Mouse (Mus musculus) testis, postnatal 10 days (tissue): ENCODE measurements around the gene Fam43a.

Experiments used
- DNase-seq: peaks from one replicate; pipeline ENCODE4 v3.0.0; 2021; ENCODE audit warnings: low spot score

Fam43a gene

GRCm38 (mm10) chr16:30595835-30596557, 3.5 kb upstream of the Fam43a start:
- DNase-seq, result no peak

DNA sequence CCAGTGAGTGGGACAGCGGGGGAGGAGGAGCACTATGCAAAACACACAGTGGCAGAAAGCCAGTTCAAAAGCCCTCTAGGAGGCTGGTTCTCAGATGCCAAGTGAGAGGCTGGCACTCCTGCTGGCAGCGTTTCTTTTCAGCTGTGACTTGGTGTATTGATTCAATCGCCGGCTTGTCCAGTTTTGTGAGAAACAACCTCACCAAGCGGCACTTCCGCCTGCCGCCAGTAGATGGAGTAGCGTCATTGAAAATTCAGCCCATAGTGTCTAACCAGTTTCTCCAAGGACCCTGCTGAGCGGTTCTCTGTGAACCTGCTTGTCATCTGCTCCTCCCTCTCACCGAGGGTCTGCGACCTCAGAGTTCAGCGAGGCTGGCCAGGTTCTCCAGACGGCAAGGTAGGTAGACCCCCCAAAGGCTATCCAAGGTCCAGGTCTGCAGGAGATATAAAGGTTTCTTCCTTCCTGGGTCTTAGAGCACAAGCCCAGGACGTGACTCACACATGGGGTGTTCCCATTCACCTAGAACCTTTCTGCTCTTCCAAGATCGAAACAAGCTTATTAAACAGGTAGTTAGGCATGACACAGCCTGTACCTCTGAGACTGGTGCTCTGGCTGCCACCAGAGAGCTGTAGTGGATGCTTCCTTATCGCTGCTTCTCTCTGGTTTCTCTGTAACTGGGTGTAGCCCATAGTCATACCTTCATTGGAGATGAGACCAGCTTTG, 2.4 kb upstream of the Fam43a start:
- peak; percentile 92 for DNase-seq

DNA sequence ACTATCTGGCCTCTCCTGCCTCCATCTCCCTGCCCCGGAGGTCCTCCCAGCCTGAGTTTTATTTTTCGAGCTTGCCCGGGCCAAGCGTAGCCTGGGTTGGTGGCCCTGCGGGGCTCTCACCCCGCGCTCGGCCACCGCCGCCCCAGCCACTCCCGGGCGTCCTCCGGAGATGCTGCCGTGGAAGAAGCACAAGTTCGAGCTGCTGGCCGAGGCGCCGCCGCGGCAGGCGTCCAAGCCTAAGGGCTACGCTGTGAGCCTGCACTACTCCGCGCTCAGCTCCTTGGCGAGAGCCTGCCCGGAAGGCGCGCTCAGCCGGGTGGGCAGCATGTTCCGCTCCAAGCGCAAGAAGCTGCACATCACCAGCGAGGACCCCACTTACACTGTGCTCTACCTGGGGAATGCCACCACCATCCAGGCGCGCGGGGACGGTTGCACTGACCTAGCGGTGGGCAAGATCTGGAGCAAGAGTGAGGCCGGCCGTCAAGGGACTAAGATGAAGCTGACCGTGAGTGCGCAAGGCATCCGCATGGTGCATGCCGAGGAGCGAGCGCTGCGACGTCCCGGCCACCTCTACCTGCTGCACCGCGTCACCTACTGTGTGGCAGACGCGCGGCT, 1.0 kb downstream of the Fam43a start:
- peak; percentile 69 for DNase-seq

DNA sequence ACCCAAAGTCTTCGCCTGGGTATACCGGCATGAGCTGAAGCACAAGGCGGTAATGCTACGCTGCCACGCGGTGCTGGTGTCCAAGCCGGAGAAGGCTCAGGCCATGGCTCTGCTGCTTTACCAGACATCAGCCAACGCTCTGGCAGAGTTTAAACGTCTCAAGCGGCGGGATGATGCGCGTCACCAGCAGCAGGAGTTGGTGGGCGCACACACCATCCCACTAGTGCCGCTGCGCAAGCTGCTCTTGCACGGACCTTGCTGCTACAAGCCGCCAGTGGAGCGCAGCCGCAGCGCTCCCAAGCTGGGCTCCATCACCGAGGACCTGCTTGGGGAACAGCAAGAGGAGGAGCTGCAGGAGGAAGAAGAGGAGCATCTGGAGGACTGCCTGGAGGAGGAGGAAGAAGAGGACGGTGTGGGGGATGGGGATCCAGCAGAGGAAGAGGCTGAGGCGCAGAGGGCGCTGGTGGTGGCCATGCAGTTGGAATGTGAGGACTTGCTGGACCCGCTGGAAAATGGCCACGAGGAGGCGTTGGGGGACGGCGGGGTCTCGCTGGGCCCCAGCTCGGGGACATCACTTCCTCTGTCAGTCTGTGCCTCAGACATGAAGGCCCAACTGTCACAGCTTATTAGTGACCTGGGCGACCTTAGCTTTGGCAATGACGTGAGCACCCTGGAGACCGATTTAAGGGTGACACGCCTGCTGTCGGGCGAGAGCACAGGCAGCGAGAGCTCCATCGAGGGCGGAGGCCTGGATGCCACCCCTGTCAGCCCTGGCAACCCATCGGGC, 1.7 kb downstream of the Fam43a start:
- DNase-seq, result peak; percentile 68

GRCm38 (mm10) chr16:30601946-30602345, 2.4 kb downstream of the Fam43a start:
- no peak for DNase-seq

DNA sequence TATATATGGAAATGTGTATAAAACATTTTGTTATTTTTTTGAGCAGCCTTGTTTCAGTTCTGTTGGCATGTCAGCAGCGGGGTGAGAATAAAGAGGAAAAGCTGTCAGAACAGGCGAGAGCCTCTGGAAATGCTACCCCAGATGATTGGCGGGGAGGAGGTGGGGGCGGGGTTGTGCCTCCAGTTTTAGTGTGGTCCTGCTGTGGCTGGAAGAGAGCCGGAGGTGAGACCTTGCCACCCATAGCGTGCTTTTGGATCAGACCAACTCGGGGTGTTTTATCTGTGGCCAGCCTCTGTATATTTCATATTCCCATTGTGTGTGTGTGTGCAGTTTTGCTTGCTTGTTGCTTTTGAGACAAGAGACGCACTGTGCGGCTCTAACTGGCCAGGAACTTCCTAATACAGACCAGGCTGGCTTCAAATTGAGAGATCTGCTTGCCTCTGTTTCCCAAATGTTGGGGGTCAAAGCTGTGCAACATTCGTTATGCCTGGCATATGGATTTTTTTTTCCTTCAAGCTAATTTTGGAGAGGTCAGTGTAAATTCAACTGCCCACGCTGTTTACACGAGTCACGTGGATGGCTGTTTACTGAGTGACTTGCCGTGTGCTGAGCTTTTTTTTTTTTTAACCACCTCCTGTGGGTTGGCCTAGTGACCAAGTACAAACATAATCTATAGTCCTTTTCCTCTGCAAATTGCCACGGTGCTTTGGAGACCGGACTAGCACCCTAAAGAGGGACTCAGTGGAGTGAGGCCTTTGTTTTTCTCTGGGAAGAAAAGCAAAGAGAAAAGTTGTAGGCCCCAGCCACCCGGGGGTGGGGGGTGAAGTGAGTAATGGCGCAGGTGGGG, 3.4 kb downstream of the Fam43a start:
- no peak for DNase-seq

DNA sequence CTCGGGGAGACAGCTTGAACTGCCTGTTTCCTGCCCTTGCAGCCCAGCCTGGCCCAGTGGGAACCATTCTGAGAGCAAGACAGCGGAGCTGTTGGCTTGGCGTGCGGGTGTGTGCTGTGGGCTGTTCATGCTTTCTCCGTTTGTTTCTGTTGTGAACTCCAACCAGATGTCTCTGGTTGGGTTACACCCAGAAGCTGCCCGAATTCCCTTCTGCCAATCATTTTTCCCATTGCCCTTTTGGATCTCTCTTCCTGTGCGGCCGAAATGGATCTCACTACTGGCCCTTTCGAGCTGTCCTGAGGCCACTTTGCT, 4.0 kb downstream of the Fam43a start:
- no peak for DNase-seq

GRCm38 (mm10) chr16:30604061-30604806, 4.7 kb downstream of the Fam43a start:
- DNase-seq, result no peak

GRCm38 (mm10) chr16:30604807-30605137, 5.2 kb downstream of the Fam43a start:
- DNase-seq, result no peak

GRCm38 (mm10) chr16:30605528-30605927, 6.0 kb downstream of the Fam43a start:
- DNase-seq, result no peak

GRCm38 (mm10) chr16:30607868-30608267, 8.3 kb downstream of the Fam43a start:
- DNase-seq, result no peak

DNA sequence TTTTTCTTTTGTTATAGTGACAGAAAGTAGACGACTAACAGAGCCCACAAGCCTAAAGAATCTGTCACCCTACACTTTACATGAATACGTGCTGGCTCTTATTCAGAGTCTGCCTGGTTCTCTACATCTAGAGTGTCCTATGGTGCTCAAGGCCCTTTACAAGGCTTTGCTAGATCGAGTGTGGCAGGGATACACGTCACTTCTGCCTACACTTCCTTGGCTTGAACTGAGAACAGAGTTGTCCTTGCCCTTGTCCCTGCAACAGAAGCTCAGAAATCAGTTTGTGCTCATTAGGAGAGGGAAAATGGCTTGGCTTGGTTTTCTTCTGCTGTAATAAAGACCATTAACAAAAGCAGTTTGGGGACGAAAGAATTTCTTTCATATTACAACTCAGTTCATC, 11.8 kb downstream of the Fam43a start:
- DNase-seq, result no peak

DNA sequence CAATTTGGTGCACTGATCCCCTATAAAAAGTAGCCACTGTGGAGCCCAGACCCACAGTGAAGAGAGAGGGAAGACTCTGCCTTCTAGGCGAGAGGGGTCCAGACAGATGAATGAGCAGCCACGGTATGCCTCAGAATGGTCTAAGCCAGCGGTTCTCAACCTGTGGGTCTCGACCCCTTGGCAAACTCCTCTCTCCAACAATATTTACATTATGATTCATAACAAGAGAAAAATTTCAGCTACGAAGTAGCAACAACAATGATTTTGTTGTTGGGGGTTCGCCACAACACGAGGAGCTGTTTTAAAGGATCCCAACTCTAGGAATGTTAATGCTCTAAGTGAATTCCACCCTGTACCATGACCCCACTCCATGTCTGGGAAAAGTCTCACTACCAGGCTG, 13.6 kb downstream of the Fam43a start:
- no peak for DNase-seq

DNA sequence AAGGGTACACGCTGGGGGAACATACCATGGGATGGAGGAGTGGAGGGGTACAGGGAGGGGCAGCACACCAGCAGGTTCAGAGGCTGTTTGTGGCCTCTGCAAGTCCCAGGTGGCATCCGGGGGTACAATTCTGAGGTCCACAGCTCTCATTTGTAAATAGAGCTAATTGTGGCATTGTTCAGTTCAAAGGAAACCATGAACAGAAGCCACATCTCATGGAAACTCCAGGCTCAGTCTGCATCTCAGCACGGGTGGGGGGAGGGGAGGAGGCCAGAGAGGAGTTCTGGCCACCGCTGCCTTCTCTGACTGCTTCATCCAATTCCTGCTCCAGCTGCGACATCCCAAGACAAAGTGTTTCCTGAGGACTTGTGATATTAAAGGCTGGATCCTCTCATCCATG, 14.6 kb downstream of the Fam43a start:
- DNase-seq, result no peak

GRCm38 (mm10) chr16:30614705-30615317, 15.3 kb downstream of the Fam43a start:
- no peak for DNase-seq

GRCm38 (mm10) chr16:30616281-30616680, 16.8 kb downstream of the Fam43a start:
- no peak for DNase-seq

DNA sequence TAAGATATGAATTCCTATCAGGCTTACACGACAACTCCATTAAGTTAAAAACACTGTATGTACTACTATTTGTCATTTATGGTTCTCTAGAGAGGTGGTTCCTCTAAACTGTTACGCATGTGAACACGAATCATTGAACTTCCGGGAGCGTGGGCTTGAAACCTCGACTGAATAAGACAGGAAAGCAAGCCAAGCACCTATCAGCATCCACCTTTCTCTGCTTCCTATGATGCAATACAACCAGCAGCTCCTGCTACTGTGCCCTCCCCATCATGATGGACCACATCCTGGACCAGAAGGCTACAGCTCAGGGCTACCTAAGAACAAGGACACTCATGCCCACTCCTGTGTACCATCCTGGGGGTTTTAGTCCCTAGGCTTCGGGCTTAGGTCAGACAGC, 24.1 kb downstream of the Fam43a start:
- no peak for DNase-seq

- no peak for DNase-seq
These were observed 25.1 kb downstream of the Fam43a start for GRCm38 (mm10) chr16:30624640-30625039.

GRCm38 (mm10) chr16:30627586-30628337, 28.2 kb downstream of the Fam43a start:
- no peak for DNase-seq

GRCm38 (mm10) chr16:30628401-30628800, 28.9 kb downstream of the Fam43a start:
- DNase-seq, result no peak
